Mouse (Mus musculus): ENCODE measurements around the gene Zkscan4. TPM values are rescaled to one million over a fixed set of nuclear protein-coding genes. Genes with fewer than 3 reads are reported as not detected.
"Not testable (repeated sequence)": the region's sequence is repeated elsewhere in the genome, so short reads cannot be mapped to it uniquely, and the experiment has no call there.

Zkscan4 gene
- polyA plus RNA-seq, 1 experiment from 2014 or later: 4.0 TPM

- Histone ChIP-seq H3K4me1 (peaks cover 17% of the 10 kb centered on the region), H3K27ac (peak within 1 kb of the TSS; percentile 83), H3K27me3 (ENCODE audit: poor library complexity, severe bottlenecking) (peaks cover 42% of the 10 kb centered on the region), H3K9me3 (0 out of 2 replicates have a peak, but pooled peaks cover 4% of the 10 kb centered on the region), H3K36me3 (replicated peaks) (no peaks in the 10 kb centered on the region), H3K4me3 (peak within 1 kb of the TSS; percentile 65)
- under 1% methylated on average over 54 of the region's 54 CpGs for WGBS
- peak; percentile 85 for DNase-seq (ENCODE audit: extremely low spot score, low spot score)
Observed at GRCm38 (mm10) chr13:21468061-21469019, 10.4 kb upstream of the Zkscan4 start, which contains the start of gene Nkapl. TSS of gene Nkapl (minus strand) at chr13:21468509.

- no peak overlapping the region for H3K27ac ChIP-seq
- peaks cover 17% of the 10 kb centered on the region for H3K4me1 ChIP-seq
- 0 out of 2 replicates have a peak, but pooled peaks cover 4% of the 10 kb centered on the region for H3K9me3 ChIP-seq
- no peaks in the 10 kb centered on the region for H3K36me3 ChIP-seq (replicated peaks)
- 16% methylated on average over 9 of the region's 9 CpGs for WGBS
- H3K4me3 ChIP-seq: peak overlapping the region; percentile 65; the same call in 1 of the 2 replicates
- peaks cover 42% of the 10 kb centered on the region for H3K27me3 ChIP-seq (ENCODE audit: poor library complexity, severe bottlenecking)
- DNase-seq (ENCODE audit: extremely low spot score, low spot score): no peak
Observed at GRCm38 (mm10) chr13:21469097-21469496, 9.6 kb upstream of the Zkscan4 start.

DNA sequence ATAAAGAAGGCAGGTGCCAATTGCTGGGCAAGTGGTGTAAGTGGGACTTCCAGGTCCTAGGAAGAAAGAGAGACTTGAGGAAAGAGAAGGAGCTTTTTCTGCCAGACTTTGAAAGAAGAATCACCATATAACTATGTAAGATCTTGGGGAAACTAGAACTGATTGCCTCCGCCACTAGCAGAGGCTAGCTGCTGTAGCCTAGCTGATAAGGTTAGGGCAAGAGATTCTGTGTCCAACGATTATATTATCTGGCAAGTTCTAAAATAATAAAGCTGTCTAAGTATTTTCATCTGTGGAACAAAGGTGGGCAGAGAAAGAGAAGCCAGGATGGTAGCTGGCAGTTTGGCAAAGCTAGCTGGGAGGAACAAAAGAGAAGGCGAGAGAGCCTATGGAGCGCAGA, 6.3 kb upstream of the Zkscan4 start:
- WGBS: 25% methylated on average over 4 of the region's 4 CpGs
- DNase-seq (ENCODE audit: extremely low spot score, low spot score): no peak
- Histone ChIP-seq H3K4me1 (peaks cover 17% of the 10 kb centered on the region), H3K9me3 (0 out of 2 replicates have a peak, but pooled peaks cover under 1% of the 10 kb centered on the region), H3K27me3 (ENCODE audit: poor library complexity, severe bottlenecking) (peaks cover 28% of the 10 kb centered on the region), H3K36me3 (replicated peaks) (no peaks in the 10 kb centered on the region), H3K27ac (0 out of 2 replicates have a peak overlapping the region, but pooled peaks have one; percentile 25), H3K4me3 (no peak overlapping the region)

- H3K4me1 ChIP-seq: no peaks in the 10 kb centered on the region
Observed at GRCm38 (mm10) chr13:21486881-21487280, 8.2 kb downstream of the Zkscan4 start.

GRCm38 (mm10) chr13:21492847-21493246, 14.1 kb downstream of the Zkscan4 start:
- 93% methylated on average over 5 of the region's 5 CpGs for WGBS

More at GRCm38 (mm10) chr13:21486881-21487280, 8.2 kb downstream of the Zkscan4 start:
- DNase-seq (ENCODE audit: extremely low spot score, low spot score): no peak
- H3K9me3 ChIP-seq: peaks cover 5% of the 10 kb centered on the region; the same call in 1 of the 2 replicates
- H3K27me3 ChIP-seq (ENCODE audit: poor library complexity, severe bottlenecking): no peaks in the 10 kb centered on the region
- peaks cover 18% of the 10 kb centered on the region for H3K36me3 ChIP-seq (replicated peaks)
- H3K4me3 ChIP-seq: no peak overlapping the region
- WGBS: 95% methylated on average over 1 of the region's 1 CpGs
- H3K27ac ChIP-seq: no peak overlapping the region

GRCm38 (mm10) chr13:21495080-21495479, 16.4 kb downstream of the Zkscan4 start, which contains the start of gene AK157302:
TSS of gene AK157302 (plus strand) at chr13:21495223.
- Histone ChIP-seq H3K27ac (no peak within 1 kb of the TSS), H3K9me3 (no peaks in the 10 kb centered on the region)
- WGBS: 93% methylated on average over 21 of the region's 21 CpGs

More at GRCm38 (mm10) chr13:21492847-21493246, 14.1 kb downstream of the Zkscan4 start:
- no peak overlapping the region for H3K4me3 ChIP-seq
- H3K36me3 ChIP-seq (replicated peaks): no peaks in the 10 kb centered on the region
- H3K4me1 ChIP-seq: no peaks in the 10 kb centered on the region
- H3K27ac ChIP-seq: no peak overlapping the region
- H3K27me3 ChIP-seq (ENCODE audit: poor library complexity, severe bottlenecking): no peaks in the 10 kb centered on the region
- DNase-seq (ENCODE audit: extremely low spot score, low spot score): no peak
- H3K9me3 ChIP-seq: no peaks in the 10 kb centered on the region

DNA sequence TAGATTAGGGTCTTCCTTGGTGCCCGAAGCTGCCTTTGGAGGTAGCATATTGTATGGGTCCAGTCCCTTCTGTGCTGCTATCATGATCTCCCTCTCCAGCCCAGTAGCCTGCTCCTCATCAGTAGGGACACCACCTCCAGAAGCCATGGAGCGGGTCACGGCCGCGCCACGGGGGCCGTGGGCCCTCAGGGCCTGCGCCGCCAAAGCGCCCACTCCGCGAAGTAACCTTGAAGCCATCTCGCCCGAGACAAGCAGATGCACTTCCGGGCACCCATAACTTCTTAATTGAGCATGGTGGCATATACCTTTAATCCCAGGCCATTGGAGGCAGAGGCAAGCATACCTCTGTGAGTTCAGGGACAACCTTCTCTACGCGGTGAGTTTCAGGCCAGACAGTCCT, 22.5 kb downstream of the Zkscan4 start, which contains the start of gene Gm11273:
Gene Gm11273, minus strand, starts transcription at position 237 of the 400 bp plus-strand sequence.
- not testable (repeated sequence) for H3K4me1 ChIP-seq; H3K27ac ChIP-seq; DNase-seq (ENCODE audit: extremely low spot score, low spot score); H3K27me3 ChIP-seq (ENCODE audit: poor library complexity, severe bottlenecking); H3K36me3 ChIP-seq (replicated peaks); H3K9me3 ChIP-seq; H3K4me3 ChIP-seq
- 93% methylated on average over 17 of the region's 17 CpGs for WGBS

More at GRCm38 (mm10) chr13:21495080-21495479, 16.4 kb downstream of the Zkscan4 start, which contains the start of gene AK157302:
- no peaks in the 10 kb centered on the region for H3K36me3 ChIP-seq (replicated peaks)
- H3K27me3 ChIP-seq (ENCODE audit: poor library complexity, severe bottlenecking): no peaks in the 10 kb centered on the region
- DNase-seq (ENCODE audit: extremely low spot score, low spot score): no peak
- H3K4me1 ChIP-seq: no peaks in the 10 kb centered on the region
- H3K4me3 ChIP-seq: no peak within 1 kb of the TSS

DNA sequence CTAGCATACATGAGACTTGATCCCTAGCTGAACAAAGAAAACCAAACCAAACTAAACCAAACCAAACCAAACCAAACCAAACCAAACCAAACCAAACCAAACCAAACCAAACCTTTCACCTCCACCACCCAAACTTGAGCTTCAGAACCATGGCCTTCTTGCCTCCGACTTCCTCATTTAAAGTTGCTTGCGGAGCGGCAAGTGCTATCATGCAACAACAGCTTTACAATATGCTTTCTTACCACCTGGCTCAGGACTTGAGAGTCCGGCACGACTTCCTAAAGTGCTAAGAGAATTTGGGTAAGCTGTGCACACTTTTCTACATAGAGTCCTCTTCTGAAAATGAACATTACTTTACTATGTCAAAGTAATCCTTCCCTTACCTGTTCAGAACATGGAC, 23.6 kb downstream of the Zkscan4 start:
- DNase-seq (ENCODE audit: extremely low spot score, low spot score): no peak
- Histone ChIP-seq H3K4me1 (peaks cover 9% of the 10 kb centered on the region), H3K36me3 (replicated peaks) (no peaks in the 10 kb centered on the region), H3K9me3 (no peaks in the 10 kb centered on the region), H3K4me3 (no peak overlapping the region), H3K27ac (no peak overlapping the region), H3K27me3 (ENCODE audit: poor library complexity, severe bottlenecking) (no peaks in the 10 kb centered on the region)
- WGBS: 94% methylated on average over 5 of the region's 5 CpGs

- no peaks in the 10 kb centered on the region for H3K36me3 ChIP-seq (replicated peaks)
Observed at GRCm38 (mm10) chr13:21506221-21506649, 27.5 kb downstream of the Zkscan4 start.

DNA sequence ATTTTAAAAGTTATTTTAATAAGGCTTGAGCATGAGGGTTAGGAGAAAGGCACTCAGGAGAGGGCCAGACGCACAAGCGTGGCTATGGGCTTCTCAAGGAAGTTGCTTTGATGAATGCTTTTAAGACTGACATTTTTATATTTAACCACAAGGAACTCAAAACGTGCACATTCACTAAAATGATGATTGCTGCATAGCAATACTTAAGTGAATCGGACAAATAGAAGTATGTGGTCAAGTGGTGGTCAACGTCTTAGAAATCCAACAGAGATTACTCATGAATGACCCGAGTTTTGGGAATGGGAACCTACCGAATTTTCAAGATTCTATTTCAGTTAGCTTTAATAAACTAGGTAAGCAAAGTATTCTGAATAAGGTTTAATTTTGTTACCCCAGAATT, 51.4 kb downstream of the Zkscan4 start:
- no peak for DNase-seq (ENCODE audit: extremely low spot score, low spot score)
- 57% methylated on average over 7 of the region's 7 CpGs for WGBS
- Histone ChIP-seq H3K9me3 (no peaks in the 10 kb centered on the region), H3K27ac (peak overlapping the region; percentile 99), H3K4me3 (peak overlapping the region; percentile 92), H3K36me3 (replicated peaks) (peaks cover 19% of the 10 kb centered on the region), H3K4me1 (peaks cover 13% of the 10 kb centered on the region), H3K27me3 (ENCODE audit: poor library complexity, severe bottlenecking) (no peaks in the 10 kb centered on the region)

More at GRCm38 (mm10) chr13:21506221-21506649, 27.5 kb downstream of the Zkscan4 start:
- Histone ChIP-seq H3K9me3 (no peaks in the 10 kb centered on the region), H3K27ac (peak overlapping the region; percentile 89), H3K4me3 (peak overlapping the region; percentile 61), H3K4me1 (peaks cover 9% of the 10 kb centered on the region), H3K27me3 (ENCODE audit: poor library complexity, severe bottlenecking) (no peaks in the 10 kb centered on the region)
- WGBS: under 1% methylated on average over 21 of the region's 21 CpGs
- DNase-seq (ENCODE audit: extremely low spot score, low spot score): peak; percentile 83

GRCm38 (mm10) chr13:21530781-21531201, 52.1 kb downstream of the Zkscan4 start, which contains the start of gene Zkscan8:
TSS of gene Zkscan8 (minus strand) at chr13:21531120.
- Histone ChIP-seq H3K27me3 (ENCODE audit: poor library complexity, severe bottlenecking) (no peaks in the 10 kb centered on the region), H3K27ac (peak within 1 kb of the TSS; percentile 99), H3K9me3 (no peaks in the 10 kb centered on the region), H3K36me3 (replicated peaks) (peaks cover 13% of the 10 kb centered on the region), H3K4me1 (peaks cover 13% of the 10 kb centered on the region), H3K4me3 (peak within 1 kb of the TSS; percentile 92)
- DNase-seq (ENCODE audit: extremely low spot score, low spot score): peak; percentile 91
- under 1% methylated on average over 39 of the region's 39 CpGs for WGBS
